In the genomic region with DNA sequence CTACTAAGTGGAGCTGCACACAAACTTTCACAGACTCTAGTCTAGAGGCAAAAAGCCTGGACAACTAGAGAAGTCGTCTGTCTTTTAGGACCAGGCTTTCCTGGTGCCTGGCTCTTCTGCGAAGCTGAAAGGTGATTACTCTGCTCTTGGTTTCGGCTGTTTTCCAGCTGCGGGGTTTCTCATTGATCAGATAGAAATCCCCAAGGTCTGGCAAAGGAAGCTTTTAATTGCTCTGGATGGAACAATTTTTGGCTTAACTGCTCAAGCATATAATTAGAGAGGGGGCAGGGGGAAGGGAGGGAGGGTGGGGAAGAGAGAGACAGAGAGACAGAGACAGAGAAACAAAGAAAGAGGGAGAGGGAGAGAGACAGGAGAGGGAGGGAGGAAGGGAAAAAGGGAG, we compare ENCODE assay signal across 16 mouse cellular contexts.
A peak's percentile ranks its signal among the peaks of the same experiment; 100 is the strongest.
DNase-seq lines count a peak whose midpoint lies in the region; ATAC-seq and TF ChIP-seq lines count a peak whose summit lies in the region.
"Had no signal": no experiment of that assay in that cellular context is flagged by ENCODE, and none has a peak within 500 bp of the region (broad histone marks: within the 10 kb centered on the region; RNA-seq: fewer than 3 reads in every experiment).

No protein-coding gene starts in this region.

- 21% methylated on average over 4 of the region's 4 CpGs for WGBS in hindbrain, embryonic 14.5 days
- WGBS in hindbrain, embryonic 13.5 days: 21% methylated on average over 4 of the region's 4 CpGs
- 5% methylated on average over 4 of the region's 4 CpGs for WGBS in embryonic facial prominence, embryonic 13.5 days
- 25% methylated on average over 4 of the region's 4 CpGs for WGBS in neural tube, embryonic 14.5 days
- 4% methylated on average over 4 of the region's 4 CpGs for WGBS in forebrain, embryonic 16.5 days
- 80% methylated on average over 4 of the region's 4 CpGs for WGBS in thymus, adult 2 months

- no peak for TF ChIP-seq CTCF in thymus, adult 2 months (IDR thresholded peaks at IDR 0.05; ENCODE audit: borderline replicate concordance, control insufficient read depth, extremely low read depth, insufficient read depth, low read length, poor library complexity)

- peak; percentile 55; the same call in 1 of the 2 replicates for ATAC-seq in hindbrain, embryonic 14.5 days (ENCODE audit: low FRiP score)
- no peak for ATAC-seq in hindbrain, embryonic 13.5 days (ENCODE audit: low FRiP score)
- ATAC-seq in megakaryocyte, adult 5-6 weeks (ENCODE audit: poor library complexity, severe bottlenecking): no peak
- no peak for ATAC-seq in embryonic facial prominence, embryonic 13.5 days (ENCODE audit: insufficient number of reproducible peaks, insufficient read depth, low FRiP score, low TSS enrichment, low read depth)
- ATAC-seq in neural tube, embryonic 14.5 days (ENCODE audit: low read depth): peak; percentile 48; the same call in 1 of the 2 replicates
- ATAC-seq in forebrain, embryonic 16.5 days: no peak
- ATAC-seq: forebrain, embryonic 13.5 days had no signal

- H3K9me3 ChIP-seq in hindbrain, embryonic 14.5 days (ENCODE audit: control insufficient read depth, low read length): no peaks in the 10 kb centered on the region
- H3K9me3 ChIP-seq in hindbrain, embryonic 13.5 days: no peaks in the 10 kb centered on the region
- no peaks in the 10 kb centered on the region for H3K9me3 ChIP-seq in megakaryocyte, embryonic 14.5 days
- no peaks in the 10 kb centered on the region for H3K9me3 ChIP-seq in embryonic facial prominence, embryonic 13.5 days
- no peaks in the 10 kb centered on the region for H3K9me3 ChIP-seq in neural tube, embryonic 14.5 days (ENCODE audit: control insufficient read depth, low read length)
- no peaks in the 10 kb centered on the region for H3K9me3 ChIP-seq in forebrain, embryonic 16.5 days (ENCODE audit: control insufficient read depth, low read length)
- H3K9me3 ChIP-seq: forebrain, embryonic 13.5 days; heart, embryonic 13.5 days; lung, embryonic 15.5 days had no signal

- H3K4me3 ChIP-seq in hindbrain, embryonic 14.5 days (replicated peaks; ENCODE audit: low read length): no peak overlapping the region
- no peak overlapping the region for H3K4me3 ChIP-seq in hindbrain, embryonic 13.5 days
- H3K4me3 ChIP-seq in megakaryocyte, embryonic 14.5 days (replicated peaks): peak overlapping the region; percentile 21
- H3K4me3 ChIP-seq in embryonic facial prominence, embryonic 13.5 days: no peak overlapping the region
- no peak overlapping the region for H3K4me3 ChIP-seq in neural tube, embryonic 14.5 days (ENCODE audit: low read depth, low read length)
- no peak overlapping the region for H3K4me3 ChIP-seq in forebrain, embryonic 16.5 days (replicated peaks; ENCODE audit: low read length)
- H3K4me3 ChIP-seq in thymus, adult 2 months (ENCODE audit: control insufficient read depth, insufficient read depth, low read length): no peak overlapping the region
- H3K4me3 ChIP-seq: forebrain, embryonic 13.5 days; heart, embryonic 13.5 days; lung, embryonic 15.5 days had no signal

- H3K4me2 ChIP-seq in hindbrain, embryonic 14.5 days (replicated peaks): no peak overlapping the region
- no peak overlapping the region for H3K4me2 ChIP-seq in hindbrain, embryonic 13.5 days
- no peak overlapping the region for H3K4me2 ChIP-seq in embryonic facial prominence, embryonic 13.5 days
- no peak overlapping the region for H3K4me2 ChIP-seq in neural tube, embryonic 14.5 days (ENCODE audit: low read depth, low read length)
- H3K4me2 ChIP-seq in forebrain, embryonic 16.5 days (ENCODE audit: low read length): no peak overlapping the region
- H3K4me2 ChIP-seq: forebrain, embryonic 13.5 days; heart, embryonic 13.5 days; liver, embryonic 11.5 days; lung, embryonic 15.5 days had no signal

- no peak overlapping the region for H3K27ac ChIP-seq in hindbrain, embryonic 14.5 days
- no peak overlapping the region for H3K27ac ChIP-seq in hindbrain, embryonic 13.5 days
- H3K27ac ChIP-seq in embryonic facial prominence, embryonic 13.5 days: peak overlapping the region; percentile 34; the same call in 1 of the 2 replicates
- no peak overlapping the region for H3K27ac ChIP-seq in neural tube, embryonic 14.5 days (ENCODE audit: low read depth, low read length)
- H3K27ac ChIP-seq in forebrain, embryonic 16.5 days (ENCODE audit: low read length): no peak overlapping the region
- no peak overlapping the region for H3K27ac ChIP-seq in thymus, adult 2 months (ENCODE audit: control insufficient read depth, insufficient read depth, low read length)
- H3K27ac ChIP-seq: forebrain, embryonic 13.5 days; heart, embryonic 13.5 days; lung, embryonic 15.5 days had no signal

- H3K9ac ChIP-seq in hindbrain, embryonic 14.5 days: no peak overlapping the region
- H3K9ac ChIP-seq in hindbrain, embryonic 13.5 days: no peak overlapping the region
- no peak overlapping the region for H3K9ac ChIP-seq in embryonic facial prominence, embryonic 13.5 days
- no peak overlapping the region for H3K9ac ChIP-seq in neural tube, embryonic 14.5 days (replicated peaks; ENCODE audit: low read depth, low read length)
- H3K9ac ChIP-seq in forebrain, embryonic 16.5 days (replicated peaks; ENCODE audit: low read depth, low read length): no peak overlapping the region
- H3K9ac ChIP-seq: forebrain, embryonic 13.5 days; heart, embryonic 13.5 days; lung, embryonic 15.5 days had no signal

- no peaks in the 10 kb centered on the region for H3K4me1 ChIP-seq in hindbrain, embryonic 14.5 days (replicated peaks; ENCODE audit: control insufficient read depth, insufficient read depth, low read length)
- 0 out of 2 replicates have a peak, but pooled peaks cover 10% of the 10 kb centered on the region for H3K4me1 ChIP-seq in hindbrain, embryonic 13.5 days (replicated peaks)
- peaks cover 91% of the 10 kb centered on the region for H3K4me1 ChIP-seq in megakaryocyte, embryonic 14.5 days
- H3K4me1 ChIP-seq in embryonic facial prominence, embryonic 13.5 days: peaks cover 39% of the 10 kb centered on the region
- no peaks in the 10 kb centered on the region for H3K4me1 ChIP-seq in neural tube, embryonic 14.5 days (ENCODE audit: control insufficient read depth, insufficient read depth, low read length)
- H3K4me1 ChIP-seq in forebrain, embryonic 16.5 days (replicated peaks; ENCODE audit: control insufficient read depth, insufficient read depth, low read length): no peaks in the 10 kb centered on the region
- H3K4me1 ChIP-seq in thymus, adult 2 months (replicated peaks; ENCODE audit: control insufficient read depth, insufficient read depth, low read length): no peaks in the 10 kb centered on the region
- H3K4me1 ChIP-seq: forebrain, embryonic 13.5 days; lung, embryonic 15.5 days had no signal

- no peaks in the 10 kb centered on the region for H3K36me3 ChIP-seq in hindbrain, embryonic 14.5 days (replicated peaks; ENCODE audit: control insufficient read depth, insufficient read depth)
- H3K36me3 ChIP-seq in hindbrain, embryonic 13.5 days: no peaks in the 10 kb centered on the region
- H3K36me3 ChIP-seq in megakaryocyte, embryonic 14.5 days (replicated peaks; ENCODE audit: low read length): no peaks in the 10 kb centered on the region
- H3K36me3 ChIP-seq in embryonic facial prominence, embryonic 13.5 days: no peaks in the 10 kb centered on the region
- no peaks in the 10 kb centered on the region for H3K36me3 ChIP-seq in neural tube, embryonic 14.5 days (ENCODE audit: control insufficient read depth, insufficient read depth, low read length)
- no peaks in the 10 kb centered on the region for H3K36me3 ChIP-seq in forebrain, embryonic 16.5 days (ENCODE audit: control insufficient read depth, insufficient read depth)
- H3K36me3 ChIP-seq in thymus, adult 2 months (ENCODE audit: control insufficient read depth, insufficient read depth, low read length): no peaks in the 10 kb centered on the region
- H3K36me3 ChIP-seq: heart, embryonic 13.5 days; lung, embryonic 15.5 days had no signal

- TF ChIP-seq POLR2A in thymus, adult 2 months (IDR thresholded peaks at IDR 0.05; ENCODE audit: control insufficient read depth, extremely low read depth, insufficient read depth, low read length, poor library complexity): no peak

- no peak for DNase-seq in hindbrain, embryonic 14.5 days (ENCODE audit: low spot score)
- DNase-seq in thymus, adult 2 months: no peak
- DNase-seq: adrenal gland, postnatal 14 days; cerebellum, adult 2 months; kidney, adult 18-20 months; thymus, adult 18-20 months had no signal

- H3K27me3 ChIP-seq in hindbrain, embryonic 14.5 days (ENCODE audit: control insufficient read depth, insufficient read depth, low read length): no peaks in the 10 kb centered on the region
- no peaks in the 10 kb centered on the region; the same call in 1 of the 2 replicates for H3K27me3 ChIP-seq in hindbrain, embryonic 13.5 days
- H3K27me3 ChIP-seq in megakaryocyte, embryonic 14.5 days (replicated peaks): no peaks in the 10 kb centered on the region
- no peaks in the 10 kb centered on the region for H3K27me3 ChIP-seq in embryonic facial prominence, embryonic 13.5 days
- no peaks in the 10 kb centered on the region for H3K27me3 ChIP-seq in neural tube, embryonic 14.5 days (ENCODE audit: control insufficient read depth, insufficient read depth, low read length)
- H3K27me3 ChIP-seq in forebrain, embryonic 16.5 days (replicated peaks; ENCODE audit: control insufficient read depth, insufficient read depth, low read length): no peaks in the 10 kb centered on the region
- H3K27me3 ChIP-seq in thymus, adult 2 months (ENCODE audit: control insufficient read depth, insufficient read depth, low read length): no peaks in the 10 kb centered on the region
- H3K27me3 ChIP-seq: forebrain, embryonic 13.5 days; heart, embryonic 13.5 days; lung, embryonic 15.5 days had no signal

Comparison
In these comparisons a context has a peak if more than half of its experiments do, and no peak if none do; other contexts are left out.
1. ATAC-seq: peak in hindbrain, embryonic 14.5 days (single experiment) and neural tube, embryonic 14.5 days (single experiment); none in hindbrain, embryonic 13.5 days (single experiment), megakaryocyte, adult 5-6 weeks (single experiment), embryonic facial prominence, embryonic 13.5 days (single experiment) and forebrain, embryonic 16.5 days (single experiment).